Mouse (Mus musculus) ES-CJ7 (cell line): ENCODE data around the gene Dnah1.

ENCODE experiments used
- DNase-seq: peaks from one replicate; pipeline ENCODE4 v3.0.0; 2011; ENCODE audit warnings: low read depth, low spot score

Gene Dnah1

GRCm38 (mm10) chr14:31233996-31234591 lies 89.6 kb downstream of the Dnah1 start:
- peak; percentile 84 for DNase-seq

- no peak for DNase-seq
Observed at GRCm38 (mm10) chr14:31233070-31233995, 90.4 kb downstream of the Dnah1 start.

DNA sequence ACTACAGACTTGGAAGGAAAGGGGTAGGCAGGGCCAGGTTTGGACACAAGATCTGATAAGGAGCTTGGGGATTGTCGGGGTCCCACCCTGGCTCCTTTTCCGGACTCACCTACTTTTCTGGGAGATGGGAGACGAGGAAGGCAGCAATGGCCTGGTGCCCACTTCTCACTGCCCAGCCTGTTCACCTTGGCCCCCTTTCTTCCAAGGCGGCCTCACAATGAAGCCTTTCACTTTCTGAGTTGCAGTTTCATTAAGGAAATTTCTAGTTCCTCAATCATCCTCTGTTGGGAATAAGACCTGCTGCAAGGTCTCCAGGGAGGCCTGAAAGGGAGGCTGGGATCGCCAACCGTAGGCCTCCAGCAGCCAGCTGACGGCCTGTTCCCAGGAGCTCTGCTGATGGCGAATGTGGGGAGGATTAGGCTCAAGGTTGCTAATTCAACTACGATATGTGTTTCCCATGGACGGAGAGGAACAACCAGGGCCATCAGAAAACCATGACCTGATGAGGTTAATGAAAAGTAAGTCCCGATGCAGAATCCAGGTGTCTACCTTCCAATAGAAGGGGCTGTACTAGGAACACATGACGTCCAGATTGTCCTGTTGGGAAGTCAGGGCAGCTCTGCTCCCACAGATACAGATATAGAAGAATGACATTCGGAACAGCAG lies 91.2 kb downstream of the Dnah1 start:
- no peak for DNase-seq

DNA sequence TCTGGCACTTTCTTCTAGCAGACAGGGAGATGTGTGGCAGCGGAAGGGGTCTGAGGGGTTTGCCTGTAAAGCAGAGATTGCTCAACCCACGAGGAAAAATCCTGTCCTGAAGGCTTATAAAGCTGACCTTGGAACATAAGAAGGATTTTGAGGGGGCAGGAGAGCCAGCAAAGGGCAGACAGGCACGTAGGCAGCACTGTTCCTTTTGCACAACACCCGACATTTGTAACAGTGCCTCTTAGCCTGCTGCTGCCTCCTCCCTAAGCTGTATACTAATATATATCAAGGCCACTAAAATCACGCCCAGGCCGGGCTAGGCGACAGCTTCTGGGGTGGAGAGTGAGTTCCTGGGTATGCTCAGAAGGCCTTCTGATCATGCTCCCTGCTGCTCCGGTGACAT lies 93.3 kb downstream of the Dnah1 start:
- no peak for DNase-seq

- no peak for DNase-seq
Observed at GRCm38 (mm10) chr14:31228234-31228633, 95.5 kb downstream of the Dnah1 start.

- no peak for DNase-seq
Observed at GRCm38 (mm10) chr14:31226978-31227377, 96.7 kb downstream of the Dnah1 start.

DNA sequence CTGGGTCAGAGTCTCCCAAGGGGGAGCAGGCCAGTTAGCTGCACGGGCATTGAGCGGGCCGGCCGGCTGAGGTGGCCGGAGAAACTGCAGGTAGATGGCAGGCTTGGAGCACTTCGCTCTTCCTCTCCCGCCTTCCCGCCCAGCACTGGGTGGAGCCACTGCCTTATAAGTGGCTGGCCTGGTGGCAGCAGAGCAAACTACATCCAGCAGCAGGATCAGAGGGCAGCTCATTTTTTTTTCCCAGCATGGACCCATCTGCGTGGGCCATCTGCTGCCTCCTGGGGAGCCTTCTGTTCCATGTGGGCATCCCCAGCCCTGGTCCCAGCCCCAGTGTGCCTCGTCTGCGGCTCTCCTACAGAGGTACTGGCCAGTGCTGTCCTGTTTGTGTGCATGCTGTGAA lies 106.0 kb downstream of the Dnah1 start, which contains the start of gene Sema3g:
Sema3g (plus strand) TSS at position 195 of the 400 bp plus-strand sequence.
- DNase-seq: peak; percentile 36

DNA sequence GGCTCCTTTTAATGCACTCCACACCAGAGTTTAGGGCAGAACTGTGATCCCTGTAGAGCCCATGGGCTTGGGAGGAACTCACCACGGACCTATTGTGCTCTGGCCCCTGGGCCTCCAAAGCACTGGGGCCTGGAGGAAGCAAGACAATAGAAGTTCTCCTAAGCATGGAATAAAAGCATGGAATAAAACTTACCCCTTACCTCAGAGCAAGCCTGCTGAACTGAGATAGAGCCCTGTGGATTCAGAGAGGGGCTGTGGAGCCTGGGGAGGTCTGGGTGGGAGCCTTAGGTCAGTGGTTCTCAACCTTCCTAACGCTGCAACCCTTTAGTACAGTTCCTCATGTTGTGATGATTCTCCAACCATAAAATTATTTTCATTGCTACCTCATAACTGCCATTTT lies 106.8 kb downstream of the Dnah1 start, which contains the start of gene Nisch:
Nisch (minus strand) TSS at position 101 of the 400 bp plus-strand sequence.
- DNase-seq: no peak

GRCm38 (mm10) chr14:31215157-31216002 lies 108.3 kb downstream of the Dnah1 start:
- peak; percentile 70 for DNase-seq

GRCm38 (mm10) chr14:31214684-31215083 lies 109.0 kb downstream of the Dnah1 start:
- no peak for DNase-seq

GRCm38 (mm10) chr14:31213868-31214267 lies 109.8 kb downstream of the Dnah1 start:
- no peak for DNase-seq

- no peak for DNase-seq
Observed at GRCm38 (mm10) chr14:31212499-31212898, 111.2 kb downstream of the Dnah1 start.

- DNase-seq: no peak
Observed at GRCm38 (mm10) chr14:31211854-31212253, 111.8 kb downstream of the Dnah1 start.
